Mouse (Mus musculus) heart, embryonic 12.5 days (tissue): Measurements from ENCODE around the gene Flad1. TPM values are rescaled to one million over a fixed set of nuclear protein-coding genes. Genes with fewer than 3 reads are reported as not detected.
A peak's percentile ranks its signal among the peaks of the same experiment; 100 is the strongest.

Experiments used
- ATAC-seq: fragments of 200-750 bp; cut with Nextera tagmentation; 2 replicates; pipeline ENCODE4 v1.8.0; 2017; ENCODE audit warnings: moderate TSS enrichment, moderate library complexity; ENCODE audit not compliant: insufficient number of reproducible peaks, low FRiP score
- H3K27ac ChIP-seq: fragments of 300-500 bp; sonication (generic); 2 replicates; pipeline ENCODE4 v1.5.1; 2016; ENCODE audit warnings: mild to moderate bottlenecking, moderate library complexity; ENCODE audit not compliant: poor library complexity, severe bottlenecking
- H3K27me3 ChIP-seq: fragments of 300-500 bp; sonication (generic); replicated peaks from 2 replicates; pipeline ENCODE4 v1.6.1; 2016; ENCODE audit warnings: mild to moderate bottlenecking, moderate library complexity
- H3K36me3 ChIP-seq: fragments of 300-500 bp; sonication (generic); 2 replicates; pipeline ENCODE4 v1.6.1; 2016; ENCODE audit warnings: mild to moderate bottlenecking, moderate library complexity
- H3K4me1 ChIP-seq: fragments of 300-500 bp; sonication (generic); replicated peaks from 2 replicates; pipeline ENCODE4 v1.6.1; 2016; ENCODE audit warnings: mild to moderate bottlenecking
- H3K4me2 ChIP-seq: fragments of 300-500 bp; sonication (generic); 2 replicates; pipeline ENCODE4 v1.6.1; 2016; ENCODE audit warnings: mild to moderate bottlenecking, moderate library complexity
- H3K4me3 ChIP-seq: fragments of 300-500 bp; sonication (generic); 2 replicates; pipeline ENCODE4 v1.5.1; 2016; ENCODE audit warnings: mild to moderate bottlenecking
- H3K9ac ChIP-seq: fragments of 300-500 bp; sonication (generic); 2 replicates; pipeline ENCODE4 v1.6.1; 2016; ENCODE audit warnings: mild to moderate bottlenecking, moderate library complexity
- H3K9me3 ChIP-seq: fragments of 300-500 bp; sonication (generic); replicated peaks from 2 replicates; pipeline ENCODE4 v1.6.1; 2016; ENCODE audit warnings: mild to moderate bottlenecking, moderate library complexity
- WGBS: fragments of 180-500 bp; shearing (Covaris S2); methylation state at CpG from one replicate; pipeline ENCODE4 v1.1.7; 2016; 5-methylcytosine and 5-hydroxymethylcytosine counted together
- polyA plus RNA-seq: library from polyadenylated mRNA; unstranded; fragments of >200 nt; fragmentation: Nextera tagmentation; extraction: Ambion mirVana; gene quantifications from 2 replicates; pipeline ENCODE4 v1.2.1, GENCODE M21; 2016

Flad1 gene
- polyA plus RNA-seq, 1 experiment from 2014 or later = 31.7 TPM

- ATAC-seq = no peak
- Histone ChIP-seq H3K4me3 (no peak overlapping the region), H3K27me3 (no peaks in the 10 kb centered on the region), H3K9ac (no peak overlapping the region), H3K27ac (no peak overlapping the region), H3K9me3 (no peaks in the 10 kb centered on the region), H3K4me1 (peaks cover 40% of the 10 kb centered on the region), H3K4me2 (no peak overlapping the region), H3K36me3 (no peaks in the 10 kb centered on the region)
- WGBS = 77% methylated on average over 11 of the region's 11 CpGs
Measured at GRCm38 (mm10) chr3:89388134-89388881, 23.4 kb downstream of the Flad1 start.

GRCm38 (mm10) chr3:89387632-89388031 is 24.0 kb downstream of the Flad1 start:
- Histone ChIP-seq H3K4me1 (peaks cover 40% of the 10 kb centered on the region), H3K4me3 (no peak overlapping the region), H3K27ac (no peak overlapping the region), H3K4me2 (no peak overlapping the region), H3K27me3 (no peaks in the 10 kb centered on the region), H3K9me3 (no peaks in the 10 kb centered on the region), H3K9ac (peak overlapping the region; percentile 11; the same call in 1 of the 2 replicates), H3K36me3 (no peaks in the 10 kb centered on the region)
- WGBS = 87% methylated on average over 11 of the region's 11 CpGs
- ATAC-seq = no peak

DNA sequence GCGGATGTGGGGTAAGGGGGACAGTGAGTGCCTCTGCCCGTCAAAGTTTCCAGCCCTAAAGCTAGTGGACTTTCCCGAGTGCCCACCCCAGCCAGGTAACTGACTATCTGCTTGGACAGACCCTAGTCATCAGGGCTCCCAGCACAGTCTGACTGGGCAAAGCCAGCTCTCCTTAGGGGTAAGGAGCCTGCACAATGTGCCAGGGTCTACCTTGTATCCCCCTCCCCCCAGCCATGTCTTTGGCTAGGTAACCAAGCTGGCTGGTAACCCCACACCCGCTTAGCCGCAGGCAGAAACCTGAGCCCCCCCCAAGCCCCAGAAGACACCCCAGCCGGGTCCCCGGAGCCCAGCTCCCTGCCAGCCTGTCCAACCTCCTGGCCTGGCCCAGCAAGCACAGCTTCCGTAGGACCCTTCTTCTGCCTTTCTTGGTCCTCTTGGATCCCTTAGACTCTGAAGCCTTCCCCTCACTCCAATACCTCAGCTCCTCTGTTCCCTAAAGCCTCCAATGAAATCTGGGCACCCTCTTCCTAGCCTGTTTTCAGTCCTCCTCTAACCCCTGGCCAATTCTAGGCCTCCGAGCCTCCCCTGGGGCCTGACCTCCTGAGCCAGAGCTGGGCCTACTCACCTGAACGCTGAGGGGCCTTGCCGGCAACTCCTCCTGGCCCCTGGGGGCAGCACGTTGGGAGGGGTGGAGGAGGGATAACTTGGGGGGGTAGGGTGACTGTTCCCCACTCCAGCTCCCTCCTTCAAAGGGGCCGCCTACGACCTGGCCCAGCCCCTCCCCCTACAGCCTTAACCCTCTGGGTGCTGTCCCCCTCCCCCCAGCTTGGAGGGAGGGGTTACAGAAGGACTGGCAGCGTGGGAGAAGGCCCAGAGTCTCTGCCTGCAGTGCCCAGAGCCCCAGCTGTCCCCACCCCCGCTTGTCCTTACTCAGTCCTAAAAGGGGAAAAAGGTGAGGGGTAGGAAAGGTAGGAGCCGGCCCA is 24.9 kb downstream of the Flad1 start:
- 61% methylated on average over 17 of the region's 17 CpGs for WGBS
- H3K4me2 ChIP-seq = no peak overlapping the region; the same call in 1 of the 2 replicates
- H3K9me3 ChIP-seq = no peaks in the 10 kb centered on the region
- H3K4me3 ChIP-seq = no peak overlapping the region
- no peak overlapping the region for H3K27ac ChIP-seq
- no peak for ATAC-seq
- H3K4me1 ChIP-seq = peaks cover 38% of the 10 kb centered on the region
- no peaks in the 10 kb centered on the region for H3K27me3 ChIP-seq
- H3K9ac ChIP-seq = no peak overlapping the region; the same call in 1 of the 2 replicates
- no peaks in the 10 kb centered on the region for H3K36me3 ChIP-seq

DNA sequence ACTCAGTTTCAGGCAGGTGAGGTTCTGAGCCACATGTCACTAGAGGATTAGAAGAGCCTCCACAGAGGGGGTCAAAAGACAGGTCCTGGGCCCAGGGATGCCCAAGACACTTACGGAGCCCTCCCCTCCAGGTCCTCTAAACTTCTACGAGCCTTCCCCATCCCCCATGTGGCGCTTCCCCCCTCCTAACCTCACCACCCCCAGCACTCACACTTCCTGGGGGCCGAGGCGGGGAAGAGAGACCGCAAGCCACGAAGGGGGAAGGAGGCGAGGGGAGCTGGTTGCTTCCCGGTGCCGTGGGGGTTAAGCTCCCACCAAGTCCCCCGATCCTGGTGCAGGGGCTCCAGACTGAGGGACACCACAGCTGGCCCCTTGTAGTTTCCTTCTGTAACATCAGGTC is 26.2 kb downstream of the Flad1 start:
- Histone ChIP-seq H3K9me3 (no peaks in the 10 kb centered on the region), H3K27me3 (no peaks in the 10 kb centered on the region), H3K27ac (no peak overlapping the region), H3K36me3 (peaks cover 9% of the 10 kb centered on the region), H3K9ac (no peak overlapping the region), H3K4me2 (no peak overlapping the region), H3K4me1 (peaks cover 25% of the 10 kb centered on the region), H3K4me3 (no peak overlapping the region)
- no peak for ATAC-seq
- 51% methylated on average over 11 of the region's 11 CpGs for WGBS

- H3K4me1 ChIP-seq = peaks cover 16% of the 10 kb centered on the region
- H3K4me2 ChIP-seq = no peak overlapping the region
- H3K9me3 ChIP-seq = no peaks in the 10 kb centered on the region
- 74% methylated on average over 11 of the region's 12 CpGs for WGBS
- no peaks in the 10 kb centered on the region for H3K27me3 ChIP-seq
- no peak overlapping the region for H3K4me3 ChIP-seq
- no peak for ATAC-seq
- no peak overlapping the region for H3K9ac ChIP-seq
- no peak overlapping the region for H3K27ac ChIP-seq
- H3K36me3 ChIP-seq = peaks cover 18% of the 10 kb centered on the region
Measured at GRCm38 (mm10) chr3:89384331-89385076, 27.2 kb downstream of the Flad1 start.

- ATAC-seq = no peak
- H3K9ac ChIP-seq = no peak overlapping the region
- H3K4me2 ChIP-seq = no peak overlapping the region
- peaks cover 14% of the 10 kb centered on the region for H3K4me1 ChIP-seq
- no peaks in the 10 kb centered on the region for H3K27me3 ChIP-seq
- no peak overlapping the region for H3K4me3 ChIP-seq
- 86% methylated on average over 5 of the region's 5 CpGs for WGBS
- no peaks in the 10 kb centered on the region for H3K9me3 ChIP-seq
- no peak overlapping the region for H3K27ac ChIP-seq
- H3K36me3 ChIP-seq = peaks cover 23% of the 10 kb centered on the region
Measured at GRCm38 (mm10) chr3:89383651-89384255, 27.9 kb downstream of the Flad1 start.

DNA sequence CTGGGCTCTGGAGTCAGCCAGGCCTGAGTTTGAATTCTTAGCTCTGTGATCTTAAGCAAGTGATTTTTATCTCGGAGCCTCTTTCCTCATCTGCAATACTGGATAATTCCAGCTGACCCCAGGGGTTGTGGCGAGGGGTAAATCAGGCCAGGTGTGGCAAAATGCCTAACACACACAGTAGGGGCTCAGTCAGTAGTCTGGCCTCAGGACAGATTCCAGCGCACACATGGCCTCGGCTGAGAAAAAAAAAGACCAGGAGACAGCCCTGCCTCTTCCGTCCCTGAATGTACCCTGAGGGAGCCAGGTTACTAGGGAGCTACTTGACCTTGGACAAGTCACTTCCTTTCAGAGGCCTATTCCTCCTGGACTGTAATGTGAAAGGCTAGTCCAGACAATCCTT is 28.7 kb downstream of the Flad1 start:
- ATAC-seq = no peak
- no peaks in the 10 kb centered on the region for H3K27me3 ChIP-seq
- no peaks in the 10 kb centered on the region for H3K9me3 ChIP-seq
- WGBS = 77% methylated on average over 5 of the region's 5 CpGs
- H3K36me3 ChIP-seq = peaks cover 23% of the 10 kb centered on the region
- peaks cover 21% of the 10 kb centered on the region for H3K4me1 ChIP-seq
- no peak overlapping the region for H3K4me3 ChIP-seq
- H3K27ac ChIP-seq = no peak overlapping the region
- no peak overlapping the region for H3K4me2 ChIP-seq
- H3K9ac ChIP-seq = no peak overlapping the region

DNA sequence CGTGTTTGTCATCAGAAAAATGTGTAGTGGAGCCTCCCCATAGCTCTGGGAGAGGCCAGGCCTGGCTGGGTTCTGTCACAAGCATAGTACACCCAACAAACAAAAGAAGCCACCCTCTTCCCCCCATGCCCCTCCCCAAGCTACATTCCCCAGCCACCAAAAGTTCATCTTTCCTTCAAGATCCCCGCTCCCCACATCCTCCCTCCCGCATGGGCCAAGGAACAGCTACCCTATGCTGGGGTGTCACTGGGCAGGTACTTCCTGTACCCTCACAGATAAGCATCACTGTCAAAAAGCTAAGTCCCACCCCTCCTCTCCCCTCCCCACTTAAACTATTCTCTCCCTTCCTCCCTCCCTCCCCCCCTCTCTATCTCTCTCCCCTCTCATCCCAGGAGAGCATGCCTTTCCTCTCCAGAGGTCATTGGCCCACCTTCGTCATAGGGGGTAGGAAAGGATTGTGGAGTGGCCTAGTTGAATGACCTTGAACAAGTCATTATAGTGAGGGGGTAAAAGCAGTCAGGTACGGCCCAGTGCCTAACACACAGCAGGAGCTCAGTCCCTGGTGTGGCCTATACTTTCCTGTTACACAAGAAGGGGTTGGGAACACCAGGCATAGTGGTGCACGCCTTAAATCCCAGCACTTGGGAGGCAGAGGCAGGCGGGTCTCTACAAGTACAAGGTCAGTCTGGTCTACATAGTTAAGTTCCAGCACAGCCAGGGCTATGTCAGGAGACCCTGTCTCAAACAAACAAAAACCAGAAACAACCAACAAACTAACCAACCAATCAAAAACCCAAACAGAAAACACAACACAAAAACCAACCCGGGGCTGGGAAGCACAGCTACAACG is 29.4 kb downstream of the Flad1 start:
- H3K27ac ChIP-seq = no peak overlapping the region

DNA sequence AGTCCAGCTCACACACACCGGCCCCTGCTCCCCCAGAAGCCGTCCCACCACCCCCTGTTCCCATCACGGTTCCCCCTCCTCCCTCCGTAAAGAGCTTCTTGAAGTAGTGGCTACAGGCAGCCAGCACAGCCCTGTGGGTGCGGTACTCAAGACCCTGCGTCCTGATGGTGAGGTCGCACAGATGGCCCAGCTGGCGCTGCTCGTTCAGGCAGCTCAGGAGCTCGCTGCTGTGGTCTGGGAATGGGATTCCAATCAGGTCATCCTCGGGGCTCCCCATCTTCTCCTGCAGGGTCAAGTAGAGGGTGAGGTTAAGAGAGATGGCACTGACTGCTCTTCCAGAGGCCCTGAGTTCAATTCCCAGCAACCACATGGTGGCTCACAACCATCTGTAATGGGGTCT is 30.4 kb downstream of the Flad1 start:
- Histone ChIP-seq H3K9ac (no peak overlapping the region), H3K27ac (no peak overlapping the region), H3K4me2 (no peak overlapping the region), H3K4me1 (peaks cover 27% of the 10 kb centered on the region), H3K27me3 (no peaks in the 10 kb centered on the region), H3K36me3 (peaks cover 23% of the 10 kb centered on the region), H3K9me3 (no peaks in the 10 kb centered on the region), H3K4me3 (no peak overlapping the region)
- 81% methylated on average over 11 of the region's 11 CpGs for WGBS
- ATAC-seq = no peak

More for the DNA sequence above, 29.4 kb downstream of the Flad1 start:
- peaks cover 23% of the 10 kb centered on the region for H3K36me3 ChIP-seq
- peaks cover 28% of the 10 kb centered on the region for H3K4me1 ChIP-seq
- no peak overlapping the region for H3K9ac ChIP-seq
- 81% methylated on average over 9 of the region's 9 CpGs for WGBS
- ATAC-seq = no peak
- no peak overlapping the region for H3K4me3 ChIP-seq
- H3K27me3 ChIP-seq = no peaks in the 10 kb centered on the region
- no peak overlapping the region for H3K4me2 ChIP-seq
- H3K9me3 ChIP-seq = no peaks in the 10 kb centered on the region

DNA sequence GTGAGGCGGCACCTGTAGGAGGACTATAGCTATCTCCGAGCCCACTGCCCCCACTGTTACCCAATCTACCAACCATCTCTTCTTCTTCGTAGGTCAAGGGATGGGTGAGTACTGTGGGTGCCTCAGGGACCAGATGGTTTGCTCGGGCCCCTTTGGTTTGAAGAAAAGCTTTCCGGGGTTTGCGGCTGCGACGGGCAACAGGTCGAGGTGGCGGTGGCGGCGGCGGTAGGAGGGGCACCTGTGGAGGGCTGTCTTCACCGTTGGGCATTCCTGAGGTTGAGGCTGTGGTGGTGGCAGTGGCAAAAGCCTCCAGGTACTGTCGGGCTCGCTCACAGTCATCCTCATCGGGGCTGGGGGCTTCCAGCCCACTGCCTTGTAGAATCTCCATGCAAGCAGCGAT is 31.0 kb downstream of the Flad1 start:
- Histone ChIP-seq H3K9me3 (no peaks in the 10 kb centered on the region), H3K27me3 (no peaks in the 10 kb centered on the region), H3K9ac (no peak overlapping the region), H3K4me2 (no peak overlapping the region), H3K36me3 (peaks cover 23% of the 10 kb centered on the region), H3K4me3 (no peak overlapping the region), H3K27ac (no peak overlapping the region), H3K4me1 (peaks cover 27% of the 10 kb centered on the region)
- WGBS = 93% methylated on average over 18 of the region's 18 CpGs
- no peak for ATAC-seq
